ENCODE assay signal across 29 mouse cellular contexts in genomic region chr5:115240191-115240590, GRCm38 (mm10). TPM values are rescaled to one million over a fixed set of nuclear protein-coding genes. Genes with fewer than 3 reads are reported as not detected.
DNase-seq lines count a peak whose midpoint lies in the region; ATAC-seq and TF ChIP-seq lines count a peak whose summit lies in the region.
"Had no signal": no experiment of that assay in that cellular context is flagged by ENCODE, and none has a peak within 500 bp of the region (broad histone marks: within the 10 kb centered on the region; RNA-seq: fewer than 3 reads in every experiment).

No protein-coding gene starts in this region.

- no peak overlapping the region for H3K4me2 ChIP-seq in hindbrain, embryonic 13.5 days
- no peak overlapping the region for H3K4me2 ChIP-seq in hindbrain, embryonic 16.5 days (ENCODE audit: low read length)
- H3K4me2 ChIP-seq: embryonic facial prominence, embryonic 12.5 days; forebrain, embryonic 15.5 days; heart, embryonic 11.5 days; hindbrain, embryonic 12.5 days; liver, embryonic 15.5 days; lung, embryonic 15.5 days; midbrain, embryonic 12.5 days; neural tube, embryonic 13.5 days had no signal

- H3K4me3 ChIP-seq in hindbrain, embryonic 13.5 days = no peak overlapping the region
- H3K4me3 ChIP-seq in hindbrain, embryonic 16.5 days (ENCODE audit: low read length) = no peak overlapping the region
- H3K4me3 ChIP-seq in left cerebral cortex, adult 2 months = peak overlapping the region; percentile 74; the same call in 1 of the 2 replicates
- H3K4me3 ChIP-seq: embryonic facial prominence, embryonic 12.5 days; forebrain, embryonic 10.5 days; forebrain, embryonic 15.5 days; hindbrain, embryonic 12.5 days; lung, embryonic 15.5 days; midbrain, embryonic 12.5 days; neural tube, embryonic 13.5 days had no signal

- no peak for TF ChIP-seq CTCF in left cerebral cortex, adult 2 months (IDR thresholded peaks at IDR 0.05)

- H3K27ac ChIP-seq in hindbrain, embryonic 13.5 days = no peak overlapping the region
- H3K27ac ChIP-seq in hindbrain, embryonic 16.5 days (ENCODE audit: low read depth, low read length) = no peak overlapping the region
- H3K27ac ChIP-seq in left cerebral cortex, adult 2 months = peak overlapping the region; percentile 57
- H3K27ac ChIP-seq: embryonic facial prominence, embryonic 12.5 days; forebrain, embryonic 10.5 days; forebrain, embryonic 15.5 days; hindbrain, embryonic 12.5 days; liver, embryonic 15.5 days; lung, embryonic 15.5 days; midbrain, embryonic 12.5 days; neural tube, embryonic 13.5 days had no signal

- H3K36me3 ChIP-seq in hindbrain, embryonic 13.5 days = peaks cover 56% of the 10 kb centered on the region
- H3K36me3 ChIP-seq in hindbrain, embryonic 16.5 days (ENCODE audit: control insufficient read depth, insufficient read depth, low read length) = peaks cover 47% of the 10 kb centered on the region

- no peak for ATAC-seq in hindbrain, embryonic 13.5 days (ENCODE audit: low FRiP score)
- ATAC-seq in hindbrain, embryonic 16.5 days = no peak
- ATAC-seq: forebrain, embryonic 15.5 days; intestine, postnatal 0 days had no signal

- peak overlapping the region; percentile 35; the same call in 1 of the 2 replicates for H3K9ac ChIP-seq in hindbrain, embryonic 13.5 days
- no peak overlapping the region for H3K9ac ChIP-seq in hindbrain, embryonic 16.5 days (ENCODE audit: low read depth, low read length)
- H3K9ac ChIP-seq: embryonic facial prominence, embryonic 12.5 days; forebrain, embryonic 15.5 days; hindbrain, embryonic 12.5 days; liver, embryonic 15.5 days; lung, embryonic 15.5 days; midbrain, embryonic 12.5 days; neural tube, embryonic 13.5 days had no signal

- 87% methylated on average over 11 of the region's 11 CpGs for WGBS in hindbrain, embryonic 13.5 days
- 86% methylated on average over 11 of the region's 11 CpGs for WGBS in hindbrain, embryonic 16.5 days

- H3K27me3 ChIP-seq in hindbrain, embryonic 13.5 days = peaks cover 12% of the 10 kb centered on the region
- H3K27me3 ChIP-seq in hindbrain, embryonic 16.5 days (replicated peaks; ENCODE audit: control insufficient read depth, insufficient read depth, low read length) = no peaks in the 10 kb centered on the region
- H3K27me3 ChIP-seq: forebrain, embryonic 15.5 days; neural tube, embryonic 13.5 days had no signal

- peaks cover 22% of the 10 kb centered on the region for H3K4me1 ChIP-seq in hindbrain, embryonic 13.5 days (replicated peaks)
- H3K4me1 ChIP-seq in hindbrain, embryonic 16.5 days (ENCODE audit: control insufficient read depth, insufficient read depth, low read depth, low read length) = peaks cover 17% of the 10 kb centered on the region

- intact Hi-C loops in left cerebral cortex, adult 2 months (cut with DNase I) = no loop called here
- intact Hi-C loops in left cerebral cortex, postnatal 4 days (cut with DNase I) = no loop called here

- H3K9me3 ChIP-seq in hindbrain, embryonic 13.5 days = no peaks in the 10 kb centered on the region
- H3K9me3 ChIP-seq in hindbrain, embryonic 16.5 days (ENCODE audit: control insufficient read depth, low read length) = no peaks in the 10 kb centered on the region
- H3K9me3 ChIP-seq: embryonic facial prominence, embryonic 12.5 days; forebrain, embryonic 10.5 days; forebrain, embryonic 15.5 days; hindbrain, embryonic 12.5 days; liver, embryonic 15.5 days; lung, embryonic 15.5 days; midbrain, embryonic 12.5 days; neural tube, embryonic 13.5 days had no signal

- DNase-seq in left cerebral cortex, adult 2 months (ENCODE audit: extremely low spot score in 1 of 2, low spot score in 2 of 2) = no peak
- DNase-seq in left cerebral cortex, postnatal 4 days = no peak
- peak; percentile 41 for DNase-seq in right cerebral cortex, postnatal 25 days
- no peak for DNase-seq in right cerebral cortex, postnatal 10 days (ENCODE audit: low spot score in 2 of 2)
- DNase-seq in gonadal fat pad, adult 2 months (ENCODE audit: low read depth) = peak; percentile 65
- DNase-seq in cerebellum, postnatal 14 days = no peak
- DNase-seq: adrenal gland, postnatal 36 days; cerebellum, adult 2 months; cerebellum, postnatal 36 days; embryo, embryonic 11 days; gastrocnemius, postnatal 10 days; heart, postnatal 36 days; kidney, adult 9 months; kidney, postnatal 10 days; thymus, postnatal 4 days had no signal

RNA-seq across cellular contexts. Expression of gene Pop5, which starts 4.6 kb away (rescaled TPM):
- polyA plus RNA-seq in hindbrain, embryonic 13.5 days (2015; fragmentation: Nextera tagmentation; extraction: Ambion mirVana) = 103 and 105 TPM in 2 replicates
- 106 and 107 TPM in 2 replicates for polyA plus RNA-seq in hindbrain, embryonic 16.5 days (2015; fragmentation: Nextera tagmentation; extraction: Ambion mirVana)
- 100 to 1,000 TPM; 116 to 117 TPM for total RNA-seq in left cerebral cortex, adult 2 months (2021)
- total RNA-seq in left cerebral cortex, postnatal 4 days (2021) = 10 to 100 TPM; 27.4 to 31.8 TPM
- 108 and 125 TPM in 2 replicates for polyA plus RNA-seq in gonadal fat pad, adult 2 months (2012; rRNA removed)

RNA-seq across cellular contexts. Expression of gene Rnf10, which starts 32.5 kb away (rescaled TPM):
- polyA plus RNA-seq in hindbrain, embryonic 13.5 days (2015; fragmentation: Nextera tagmentation; extraction: Ambion mirVana) = 156 and 160 TPM in 2 replicates
- 146 and 180 TPM in 2 replicates for polyA plus RNA-seq in hindbrain, embryonic 16.5 days (2015; fragmentation: Nextera tagmentation; extraction: Ambion mirVana)
- 100 to 1,000 TPM; 253 to 265 TPM for total RNA-seq in left cerebral cortex, adult 2 months (2021)
- 100 to 1,000 TPM; 262 to 280 TPM for total RNA-seq in left cerebral cortex, postnatal 4 days (2021)
- polyA plus RNA-seq in gonadal fat pad, adult 2 months (2012; rRNA removed) = 162 and 183 TPM in 2 replicates

RNA-seq across cellular contexts. Expression of gene Coq5, which starts 39.3 kb away (rescaled TPM):
- polyA plus RNA-seq in hindbrain, embryonic 13.5 days (2015; fragmentation: Nextera tagmentation; extraction: Ambion mirVana) = 53.1 and 56.5 TPM in 2 replicates
- 61.4 and 62.9 TPM in 2 replicates for polyA plus RNA-seq in hindbrain, embryonic 16.5 days (2015; fragmentation: Nextera tagmentation; extraction: Ambion mirVana)
- total RNA-seq in left cerebral cortex, adult 2 months (2021) = 10 to 100 TPM; 39.9 to 41.9 TPM
- total RNA-seq in left cerebral cortex, postnatal 4 days (2021) = 10 to 100 TPM; 29.7 to 33.8 TPM
- polyA plus RNA-seq in gonadal fat pad, adult 2 months (2012; rRNA removed) = 15.4 and 15.5 TPM in 2 replicates

RNA-seq across cellular contexts. Expression of gene Cabp1, which starts 46.0 kb away (rescaled TPM):
- polyA plus RNA-seq in hindbrain, embryonic 13.5 days (2015; fragmentation: Nextera tagmentation; extraction: Ambion mirVana) = 12.4 and 13.0 TPM in 2 replicates
- 6.5 and 11.6 TPM in 2 replicates for polyA plus RNA-seq in hindbrain, embryonic 16.5 days (2015; fragmentation: Nextera tagmentation; extraction: Ambion mirVana)
- 100 to 1,000 TPM; 319 to 335 TPM for total RNA-seq in left cerebral cortex, adult 2 months (2021)
- 10 to 100 TPM; 67.0 to 67.2 TPM for total RNA-seq in left cerebral cortex, postnatal 4 days (2021)
- 2.4 and 3.3 TPM in 2 replicates for polyA plus RNA-seq in gonadal fat pad, adult 2 months (2012; rRNA removed)
- total RNA-seq: granulocyte monocyte progenitor cell, adult 5-6 weeks; megakaryocyte progenitor cell, adult 5-6 weeks had no signal

Comparison
In these comparisons a context has a peak if more than half of its experiments do, and no peak if none do; other contexts are left out.
1. DNase-seq: peak in right cerebral cortex, postnatal 25 days (single experiment) and gonadal fat pad, adult 2 months (single experiment); none in left cerebral cortex, adult 2 months (0 of 2), left cerebral cortex, postnatal 4 days (single experiment), right cerebral cortex, postnatal 10 days (0 of 2) and cerebellum, postnatal 14 days (0 of 2).